Mouse (Mus musculus) G1E (cell line): ENCODE measurements around the gene Lcorl. TPM values are rescaled to one million over a fixed set of nuclear protein-coding genes. Genes with fewer than 3 reads are reported as not detected.

Experiments used
- ATAC-seq: 2 replicates; pipeline ENCODE4 v1.8.0; 2016; ENCODE audit warnings: mild to moderate bottlenecking; ENCODE audit not compliant: insufficient number of reproducible peaks, poor library complexity, low FRiP score, severe bottlenecking; ENCODE audit errors: extremely low read depth
- DNase-seq: peaks from one replicate; pipeline ENCODE4 v3.0.0; 2012; ENCODE audit warnings: low spot score
- H3K27me3 ChIP-seq: 2 replicates; pipeline ENCODE4 v1.6.1; 2012; ENCODE audit warnings: mild to moderate bottlenecking, low read length, inconsistent platforms; ENCODE audit not compliant: insufficient read depth
- H3K36me3 ChIP-seq: replicated peaks from 2 replicates; pipeline ENCODE3; 2012; ENCODE audit warnings: mild to moderate bottlenecking, inconsistent platforms
- H3K4me1 ChIP-seq: 2 replicates; pipeline ENCODE4 v1.6.1; 2012; ENCODE audit warnings: low read depth, low read length, inconsistent platforms, mixed read lengths; ENCODE audit not compliant: insufficient read depth
- H3K4me3 ChIP-seq: 2 replicates; pipeline ENCODE4 v1.5.1; 2012; ENCODE audit warnings: low read depth, mild to moderate bottlenecking, inconsistent platforms, low read length, moderate library complexity, mixed read lengths
- H3K9me3 ChIP-seq: replicated peaks from 2 replicates; pipeline ENCODE4 v1.6.1; 2012; ENCODE audit warnings: inconsistent platforms
- CTCF ChIP-seq: IDR thresholded peaks from 2 replicates; pipeline ENCODE4 v1.5.1; 2012; ENCODE audit warnings: low read depth, low read length, inconsistent platforms, mixed read lengths
- GATA1 ChIP-seq: IDR thresholded peaks from 2 replicates; pipeline ENCODE4 v1.6.1; 2012; ENCODE audit warnings: borderline replicate concordance, low read length, inconsistent platforms, mixed read lengths
- GATA2 ChIP-seq: IDR thresholded peaks from 2 replicates; pipeline ENCODE4 v1.6.1; 2012; ENCODE audit warnings: low read depth, low read length, inconsistent platforms, borderline replicate concordance
- POLR2AphosphoS5 ChIP-seq: IDR thresholded peaks from 2 replicates; pipeline ENCODE4 v1.6.1; 2012; ENCODE audit warnings: low read depth, low read length, inconsistent platforms; ENCODE audit not compliant: insufficient replicate concordance
- TAL1 ChIP-seq: conservative IDR thresholded peaks from 2 replicates; pipeline ENCODE4 v1.6.1; 2012; ENCODE audit warnings: low read depth, low read length, inconsistent platforms, mixed read lengths
- polyA plus RNA-seq: library from polyadenylated mRNA; stranded (reverse); fragments of >175 nt; gene quantifications from 2 replicates; pipeline ENCODE4 v1.2.3, GENCODE M21; 2012
- total RNA-seq, 2 experiments: library from RNA; stranded (forward) in 1 of 2; stranded (reverse) in 1 of 2; fragments of 200-1000 nt in 1 of 2; fragments of >200 nt in 1 of 2; fragmentation: Nextera tagmentation in 1 of 2; gene quantifications; 2 replicates each; pipeline ENCODE4 v1.2.3; 2014 to 2017

The Lcorl gene
- total and polyA plus RNA-seq, 3 experiments: 19.4 to 59.3 (median 44.7) TPM

DNA sequence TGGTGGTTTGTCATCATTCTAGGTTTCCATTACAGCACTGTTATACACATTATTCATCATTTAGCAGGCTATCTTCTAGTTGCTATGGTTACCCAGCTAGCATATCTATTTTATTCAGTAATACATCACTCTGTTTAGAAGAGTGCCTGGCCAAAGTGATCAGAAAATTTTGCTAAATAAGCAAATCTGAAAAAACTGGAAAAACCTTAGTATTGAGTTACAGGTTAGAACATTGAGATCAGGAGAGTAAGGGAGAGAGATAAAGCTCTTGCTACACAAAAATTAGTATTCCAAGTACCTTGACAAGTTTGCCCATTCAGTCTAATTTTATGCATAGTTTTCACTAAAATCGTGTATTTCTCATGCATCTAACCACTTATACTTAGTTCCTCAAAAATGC is 119.5 kb downstream of the Lcorl start:
- TF ChIP-seq CTCF (no peak), GATA1 (no peak), GATA2 (no peak), TAL1 (no peak), POLR2AphosphoS5 (no peak)
- H3K9me3 ChIP-seq: no peaks in the 10 kb centered on the region

DNA sequence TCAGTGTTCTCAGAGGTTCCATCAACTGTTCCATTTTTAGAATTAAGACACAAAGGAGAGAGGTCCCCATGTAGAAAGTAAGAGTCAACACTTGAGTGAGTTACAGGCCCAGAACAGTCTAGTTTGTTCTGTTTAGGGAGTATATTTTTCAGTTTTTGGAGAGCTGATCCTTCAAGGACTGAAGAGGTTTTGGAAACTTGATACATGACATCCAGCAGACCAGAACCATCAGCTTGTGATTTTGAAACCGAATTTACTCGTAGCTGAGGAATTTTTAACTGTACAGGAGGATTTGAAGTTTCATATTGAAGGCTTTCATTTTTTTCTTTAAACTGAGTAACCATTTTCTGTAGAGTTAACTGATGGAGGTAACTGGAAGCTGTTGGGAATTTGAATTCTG is 123.7 kb downstream of the Lcorl start:
- H3K4me1 ChIP-seq: no peaks in the 10 kb centered on the region
- H3K36me3 ChIP-seq: peaks cover 35% of the 10 kb centered on the region
- no peak for ATAC-seq
- no peaks in the 10 kb centered on the region for H3K27me3 ChIP-seq
- TF ChIP-seq GATA2: no peak
- TF ChIP-seq GATA1: no peak
- no peak for TF ChIP-seq POLR2AphosphoS5
- TF ChIP-seq CTCF: no peak
- TF ChIP-seq TAL1: no peak
- H3K4me3 ChIP-seq: no peak overlapping the region
- DNase-seq: no peak
- H3K9me3 ChIP-seq: no peaks in the 10 kb centered on the region

More for the DNA sequence above, 119.5 kb downstream of the Lcorl start:
- H3K4me3 ChIP-seq: no peak overlapping the region
- ATAC-seq (no peak), DNase-seq (no peak)
- H3K4me1 ChIP-seq: no peaks in the 10 kb centered on the region
- H3K36me3 ChIP-seq: peaks cover 46% of the 10 kb centered on the region
- H3K27me3 ChIP-seq: no peaks in the 10 kb centered on the region

DNA sequence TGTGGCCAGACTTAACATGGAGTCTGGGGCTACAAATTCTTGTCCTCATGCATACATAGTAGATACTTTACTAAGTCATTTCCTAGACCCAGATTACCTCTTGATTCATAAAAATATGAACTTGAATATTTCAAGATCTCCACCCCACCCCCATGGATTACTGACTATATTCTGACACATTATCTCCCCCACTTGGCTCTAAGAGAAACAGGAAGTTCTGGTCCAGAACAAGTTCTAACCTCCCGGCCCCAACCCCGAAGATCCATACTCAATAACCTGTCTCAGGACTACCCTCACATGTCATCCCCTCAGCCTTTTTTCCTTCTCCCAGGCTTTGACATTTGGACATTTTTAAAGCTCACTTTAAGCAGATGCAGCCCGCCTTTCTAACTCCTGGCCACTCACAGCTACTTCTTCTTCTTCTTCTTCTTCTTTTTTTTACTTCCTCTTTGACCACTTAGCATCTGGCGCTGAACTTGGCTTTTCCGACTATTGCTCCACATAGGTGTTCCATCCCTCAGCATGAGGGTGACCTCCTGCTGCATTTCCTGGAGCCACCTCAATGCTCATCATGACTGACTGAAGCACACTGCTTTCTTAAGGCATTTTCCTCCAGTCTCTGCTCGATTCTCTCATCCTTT is 138.4 kb downstream of the Lcorl start:
- ATAC-seq: no peak
- no peaks in the 10 kb centered on the region for H3K27me3 ChIP-seq

DNA sequence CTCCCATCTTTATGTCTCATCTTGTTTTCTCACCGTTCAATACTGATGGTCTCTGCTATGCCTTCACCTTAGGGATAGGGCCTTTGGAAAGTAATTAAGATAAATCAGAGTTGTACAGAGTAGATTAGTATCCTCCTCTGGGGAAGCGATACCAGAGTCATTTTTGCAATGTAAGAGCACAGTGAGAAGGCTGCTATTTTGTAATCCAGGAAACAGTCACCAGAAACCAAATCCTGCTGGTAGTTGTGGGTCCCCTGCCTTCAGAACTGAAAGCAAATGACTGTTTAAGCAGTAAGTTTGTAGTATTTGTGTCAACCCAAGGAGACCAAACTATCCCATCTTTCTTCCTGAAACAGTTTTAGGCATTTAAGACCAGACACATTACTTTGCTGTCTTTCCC is 147.8 kb downstream of the Lcorl start:
- DNase-seq: no peak
- peaks cover 2% of the 10 kb centered on the region; the same call in 1 of the 2 replicates for H3K4me1 ChIP-seq
- no peak overlapping the region for H3K4me3 ChIP-seq
- ATAC-seq: no peak
- H3K27me3 ChIP-seq: no peaks in the 10 kb centered on the region
- peaks cover 56% of the 10 kb centered on the region for H3K36me3 ChIP-seq
- H3K9me3 ChIP-seq: no peaks in the 10 kb centered on the region
- TF ChIP-seq GATA2 (no peak), TAL1 (no peak), POLR2AphosphoS5 (no peak), GATA1 (no peak), CTCF (no peak)

More for the DNA sequence above, 138.4 kb downstream of the Lcorl start:
- no peak for DNase-seq
- Histone ChIP-seq H3K4me3 (no peak overlapping the region), H3K4me1 (no peaks in the 10 kb centered on the region), H3K9me3 (no peaks in the 10 kb centered on the region), H3K36me3 (peaks cover 15% of the 10 kb centered on the region)
- no peak for TF ChIP-seq TAL1
- no peak for TF ChIP-seq GATA2
- TF ChIP-seq CTCF: no peak
- TF ChIP-seq POLR2AphosphoS5: no peak
- no peak for TF ChIP-seq GATA1

DNA sequence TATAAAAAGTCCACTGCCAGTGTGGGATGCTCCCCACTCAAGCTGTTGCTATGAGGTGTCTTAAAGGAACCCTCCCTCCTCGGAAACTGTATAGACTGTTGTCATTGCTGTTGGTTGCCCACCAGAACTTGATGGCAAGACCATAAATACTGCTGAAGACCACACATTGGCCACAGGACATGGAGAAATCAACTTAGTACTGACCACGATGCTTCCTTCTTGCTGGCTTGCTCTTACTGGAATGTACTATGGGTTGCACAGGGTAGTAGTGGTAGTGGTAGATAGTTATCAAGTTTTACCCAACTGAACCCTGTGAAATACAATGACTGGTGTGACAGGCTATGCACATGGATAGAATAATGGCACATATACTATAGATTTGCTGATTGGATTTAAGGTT is 150.6 kb downstream of the Lcorl start:
- ATAC-seq: no peak
- Histone ChIP-seq H3K9me3 (no peaks in the 10 kb centered on the region), H3K27me3 (no peaks in the 10 kb centered on the region), H3K36me3 (peaks cover 69% of the 10 kb centered on the region), H3K4me3 (no peak overlapping the region), H3K4me1 (peaks cover 2% of the 10 kb centered on the region; the same call in 1 of the 2 replicates)
- TF ChIP-seq POLR2AphosphoS5 (no peak), TAL1 (no peak), GATA2 (no peak), GATA1 (no peak), CTCF (no peak)
- no peak for DNase-seq

DNA sequence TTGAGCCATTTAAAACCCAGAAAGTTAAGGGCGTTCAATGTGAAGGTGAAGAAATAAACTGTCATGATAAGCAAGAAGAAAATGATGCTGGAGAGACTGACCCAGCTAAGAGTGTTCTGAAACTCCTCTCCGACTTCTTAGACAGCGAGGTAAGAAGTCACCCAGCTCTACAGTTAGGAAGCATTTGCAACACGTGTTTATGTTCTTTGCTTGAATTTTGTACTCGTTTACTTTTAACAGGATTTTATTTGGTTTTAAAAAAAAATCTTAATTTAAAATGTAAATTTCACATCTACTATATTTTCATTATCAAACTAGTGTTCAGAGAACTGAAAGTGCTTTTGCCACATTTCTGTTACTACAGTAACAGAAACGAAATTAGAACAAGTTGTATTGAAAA is 165.7 kb downstream of the Lcorl start:
- DNase-seq (no peak), ATAC-seq (no peak)
- peaks cover 7% of the 10 kb centered on the region; the same call in 1 of the 2 replicates for H3K4me1 ChIP-seq
- no peaks in the 10 kb centered on the region for H3K27me3 ChIP-seq
- H3K4me3 ChIP-seq: no peak overlapping the region
- H3K9me3 ChIP-seq: no peaks in the 10 kb centered on the region
- H3K36me3 ChIP-seq: peaks cover 50% of the 10 kb centered on the region
- no peak for TF ChIP-seq CTCF

- ATAC-seq (no peak), DNase-seq (no peak)
- Histone ChIP-seq H3K27me3 (no peaks in the 10 kb centered on the region), H3K4me1 (peaks cover 7% of the 10 kb centered on the region; the same call in 1 of the 2 replicates), H3K4me3 (no peak overlapping the region), H3K36me3 (peaks cover 49% of the 10 kb centered on the region), H3K9me3 (no peaks in the 10 kb centered on the region)
- no peak for TF ChIP-seq GATA1
- TF ChIP-seq TAL1: no peak
- TF ChIP-seq GATA2: no peak
- TF ChIP-seq CTCF: no peak
- TF ChIP-seq POLR2AphosphoS5: no peak
Measured at GRCm38 (mm10) chr5:45690802-45691201, 166.6 kb downstream of the Lcorl start.
